Mouse (Mus musculus): ENCODE measurements around the gene Ap1b1.

- TF ChIP-seq MXI1 (IDR thresholded peaks at IDR 0.05; ENCODE audit: low read depth, low read length): no peak
- no peak for TF ChIP-seq RAD21 (IDR thresholded peaks at IDR 0.05; ENCODE audit: low read depth, low read length)
- TF ChIP-seq TBP (conservative IDR thresholded peaks at IDR 0.05; ENCODE audit: low read depth, low read length): no peak
- no peak for TF ChIP-seq UBTF (IDR thresholded peaks at IDR 0.05; ENCODE audit: low read depth, low read length)
- TF ChIP-seq CTCF (conservative IDR thresholded peaks at IDR 0.05 in 1 of 2, IDR thresholded peaks at IDR 0.05 in 1 of 2; ENCODE audit: low read depth in 2 of 2, low read length in 2 of 2): no peak
- no peak for TF ChIP-seq E2F4 (IDR thresholded peaks at IDR 0.05; ENCODE audit: insufficient replicate concordance, low read depth, low read length)
- no peak for TF ChIP-seq CHD1 (IDR thresholded peaks at IDR 0.05; ENCODE audit: low read depth, low read length)
These were observed 18.2 kb upstream of the Ap1b1 start for GRCm38 (mm10) chr11:4968376-4968775.

Data from CH12.LX (cell line).